Mouse (Mus musculus) embryo, embryonic 9.5 days (tissue): ENCODE measurements around the gene Btg4.
"Not testable (repeated sequence)": the region's sequence is repeated elsewhere in the genome, so short reads cannot be mapped to it uniquely, and the experiment has no call there.

Source experiments
- DNase-seq: peaks from one replicate; pipeline ENCODE4 v3.0.0-alpha.2; 2017; ENCODE audit errors: extremely low spot score

Gene Btg4

DNA sequence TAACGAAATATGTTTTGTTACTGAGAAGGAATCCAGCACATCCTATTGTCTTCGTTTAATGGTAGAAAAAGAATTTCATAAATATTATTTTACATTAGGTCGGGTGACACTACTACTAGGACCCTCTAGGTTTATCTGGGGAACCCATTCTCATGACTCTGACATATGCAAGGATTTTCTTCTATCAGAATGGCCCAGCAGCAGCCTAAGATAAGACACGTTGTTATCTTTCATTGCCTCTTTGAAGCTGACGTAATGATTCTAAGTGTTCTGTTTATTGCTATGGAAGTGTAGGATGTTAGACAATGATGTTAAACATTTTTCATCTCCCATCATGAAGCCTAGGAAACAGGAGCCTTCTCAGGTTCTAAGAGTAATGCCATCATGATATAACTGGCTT is 33.0 kb downstream of the Btg4 start:
- no peak for DNase-seq

DNA sequence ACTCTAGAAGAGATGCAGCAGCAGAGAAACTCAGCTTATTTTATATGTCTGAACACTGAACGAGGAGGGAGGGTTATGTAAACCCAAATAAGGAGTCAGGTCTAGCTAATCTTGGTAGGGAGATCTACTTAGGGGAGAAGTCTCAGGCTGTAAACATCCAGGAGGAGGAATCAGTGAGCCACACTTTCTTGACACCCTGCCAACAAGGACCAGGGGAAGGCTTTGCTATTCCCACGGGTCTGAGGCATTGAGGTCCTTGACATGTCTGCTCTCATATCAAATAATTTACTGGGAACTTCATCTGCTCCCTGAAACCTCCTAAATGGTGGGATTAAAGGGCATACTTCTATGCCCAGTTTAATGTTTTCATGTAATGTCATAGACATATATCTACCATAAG is 35.6 kb downstream of the Btg4 start:
- no peak for DNase-seq

DNA sequence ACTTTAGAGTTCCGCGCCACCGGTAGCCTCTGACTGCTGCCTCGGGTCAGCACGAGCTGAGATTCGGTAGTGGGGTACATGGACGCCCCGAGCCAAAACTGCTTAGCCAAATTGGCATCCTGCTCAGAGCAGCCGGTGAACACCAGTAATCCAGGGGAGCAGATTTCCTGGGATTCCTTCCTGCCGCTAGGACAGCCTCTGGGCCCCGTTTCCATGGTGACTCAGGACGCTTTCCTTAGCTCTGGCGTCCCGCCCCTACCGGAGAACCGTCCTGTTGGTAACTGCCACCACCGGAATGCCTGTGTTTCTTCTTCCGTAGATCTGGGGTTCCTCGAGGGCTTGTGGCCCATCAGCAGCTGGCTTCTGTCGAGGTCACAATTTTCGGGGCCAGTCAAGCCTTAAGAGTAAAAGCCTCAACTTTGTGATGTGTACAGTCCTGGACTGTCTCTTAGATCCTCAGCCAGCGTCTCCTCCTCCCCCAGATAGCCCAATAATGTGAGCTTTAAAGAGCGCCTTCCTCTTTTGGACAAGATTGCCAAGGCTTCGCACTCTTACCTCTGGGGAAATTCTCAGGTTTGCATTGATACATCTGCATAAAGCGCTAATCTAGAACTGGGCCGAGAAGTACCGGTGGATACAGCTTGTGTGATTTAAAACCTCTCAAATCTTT is 41.2 kb downstream of the Btg4 start, which contains the start of gene 4833427G06Rik:
Gene 4833427G06Rik, minus strand, starts transcription at position 323 of the 670 bp plus-strand sequence.
- DNase-seq = peak; percentile 78

DNA sequence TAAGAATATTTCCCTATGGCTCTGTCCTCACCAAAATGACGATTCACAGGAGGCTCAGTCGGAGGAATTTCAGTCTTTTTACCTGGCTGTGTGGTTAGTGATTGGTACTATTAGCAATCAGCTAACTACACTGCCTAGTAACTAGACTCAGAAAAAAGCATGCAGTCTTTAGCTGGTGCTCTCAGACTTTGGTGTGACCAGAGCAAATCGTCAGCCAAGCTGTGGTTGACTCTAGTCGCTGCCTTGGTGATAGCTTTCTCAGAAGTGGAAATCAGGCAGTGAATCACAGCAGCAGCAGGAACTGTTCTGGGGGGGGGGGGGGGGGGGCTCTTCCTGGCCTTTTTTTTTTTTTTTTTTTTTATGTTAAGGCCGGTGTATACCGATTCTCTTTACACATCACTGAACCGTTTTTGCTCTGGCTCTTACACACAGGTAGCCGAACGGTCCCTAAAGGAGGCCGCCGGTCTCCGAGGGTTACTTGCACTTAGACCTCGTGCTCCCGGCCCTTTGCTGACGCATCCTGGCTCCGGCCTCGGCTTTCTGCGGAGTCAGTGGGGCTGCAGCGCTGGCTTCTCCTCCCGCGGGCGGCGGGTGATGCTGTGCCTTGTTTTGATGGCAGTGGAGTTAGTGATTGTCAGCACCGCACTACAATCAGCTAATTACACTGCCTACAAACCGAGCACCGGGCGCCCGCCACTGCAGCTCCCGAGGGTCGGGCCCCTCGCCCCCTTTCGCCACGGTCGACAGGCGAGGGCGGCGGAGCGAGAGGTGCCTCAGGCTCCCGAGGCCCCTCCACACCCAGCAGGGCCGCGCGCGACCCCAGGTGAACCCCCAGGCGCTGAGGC is 42.5 kb downstream of the Btg4 start:
- peak; percentile 68 for DNase-seq

DNA sequence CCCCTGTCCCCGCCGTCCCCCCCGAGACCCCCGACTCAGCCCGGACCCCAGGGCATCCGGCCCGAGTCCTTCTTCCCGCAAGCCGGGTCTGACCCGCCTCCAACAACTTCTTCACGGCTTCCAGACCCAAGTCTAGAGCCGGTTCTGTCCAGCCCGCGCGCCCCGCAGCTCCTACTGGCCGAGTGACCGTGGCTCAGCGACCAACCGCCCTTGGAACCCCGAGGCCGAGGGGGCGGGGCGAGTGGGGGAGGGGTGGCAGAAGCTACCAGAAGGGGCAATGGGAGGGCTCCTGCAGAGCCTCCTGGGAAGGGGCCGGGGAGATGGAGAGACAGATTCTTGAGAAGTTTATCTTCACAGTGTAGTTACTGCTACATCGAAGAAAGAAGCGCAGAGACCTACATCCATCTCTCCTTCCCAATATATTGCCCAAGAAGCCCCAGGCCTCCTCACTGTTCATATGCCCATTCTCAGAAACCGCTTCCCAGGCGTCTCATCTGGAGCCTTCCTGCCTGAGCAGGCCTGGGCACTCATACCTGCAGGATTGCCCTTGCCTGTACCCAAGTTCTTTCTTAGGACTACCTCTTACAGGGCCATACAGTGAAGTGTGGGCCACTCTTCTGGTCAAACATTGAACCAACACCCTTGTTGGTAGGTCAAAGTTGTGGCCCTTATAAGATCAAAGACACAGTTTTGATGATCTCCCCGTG is 43.3 kb downstream of the Btg4 start:
- DNase-seq = peak; percentile 83

DNA sequence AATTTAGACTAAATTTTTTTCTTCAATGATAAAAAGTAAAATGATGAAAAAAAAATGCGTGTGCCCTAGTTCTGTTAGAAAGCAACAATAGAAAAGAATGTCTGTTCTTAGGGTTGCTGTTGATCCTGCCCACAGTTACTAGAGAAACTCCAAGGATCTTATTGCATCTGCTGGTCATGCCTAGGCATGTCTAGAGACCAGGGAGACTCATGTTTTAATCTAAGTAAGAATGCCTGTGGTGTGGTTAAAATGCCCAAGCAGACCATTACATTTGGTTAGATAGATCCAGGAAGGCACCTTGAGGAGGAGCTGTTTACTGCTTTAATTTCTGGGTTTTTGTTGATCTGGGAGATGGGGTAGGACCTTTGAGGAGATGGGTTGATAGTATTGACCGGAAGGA is 45.0 kb downstream of the Btg4 start:
- no peak for DNase-seq

DNA sequence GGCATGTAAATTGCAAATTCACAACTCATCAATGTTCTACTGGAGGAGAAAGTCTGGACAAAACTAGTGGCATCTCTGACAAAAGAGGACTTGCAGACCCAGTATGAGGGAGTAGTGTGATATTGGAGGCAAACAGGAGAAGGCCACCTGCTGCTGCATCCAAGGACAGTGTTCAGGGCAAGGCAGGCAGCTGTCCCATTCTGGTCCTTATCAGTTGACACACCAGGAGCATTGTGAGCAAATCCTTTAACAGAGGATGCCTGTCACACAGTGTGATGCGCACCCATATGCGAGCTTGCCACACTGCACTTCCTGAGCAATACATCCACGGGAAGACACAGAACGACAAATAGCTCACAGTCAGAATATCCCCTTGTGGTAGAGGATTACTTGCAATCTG is 54.1 kb downstream of the Btg4 start:
- DNase-seq = no peak

DNA sequence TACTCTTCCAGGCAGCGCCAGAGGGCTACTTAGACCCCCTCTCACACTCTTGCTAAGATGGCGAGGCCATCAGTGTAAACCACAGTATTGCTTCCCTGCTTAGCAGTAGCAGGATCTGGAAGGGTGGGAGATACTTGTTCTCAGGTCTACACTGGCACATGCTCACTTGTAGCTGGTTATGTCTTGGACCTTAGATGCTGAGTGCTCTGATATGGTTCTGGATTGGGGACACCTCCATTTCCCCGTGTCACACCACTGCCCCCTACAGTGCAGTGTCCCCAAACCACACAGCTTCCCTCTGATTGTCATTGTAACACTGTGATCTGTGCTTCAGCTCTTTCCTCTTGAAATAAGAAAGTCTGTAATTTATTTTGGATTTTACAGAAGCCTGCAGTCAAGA is 76.3 kb downstream of the Btg4 start:
- DNase-seq = peak; percentile 25

DNA sequence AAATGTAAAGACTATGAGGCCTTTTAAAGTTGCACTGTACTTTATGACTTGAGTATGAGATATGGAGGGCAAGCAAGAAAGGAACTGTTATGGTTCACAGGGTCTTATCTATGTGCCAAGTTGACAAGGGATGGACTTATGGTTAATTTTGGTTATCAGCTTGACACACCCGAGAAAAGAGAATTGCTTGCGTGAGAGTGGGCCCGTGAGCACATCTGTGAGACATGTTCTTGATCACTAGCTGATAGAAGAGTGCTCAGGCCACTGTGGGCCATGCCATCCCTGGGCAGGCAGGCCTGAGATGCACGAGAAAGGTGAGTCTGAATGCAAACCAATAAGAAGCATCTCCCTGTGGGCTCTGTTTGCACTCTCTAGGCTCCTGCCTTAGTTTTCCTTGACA is 76.7 kb downstream of the Btg4 start:
- no peak for DNase-seq

DNA sequence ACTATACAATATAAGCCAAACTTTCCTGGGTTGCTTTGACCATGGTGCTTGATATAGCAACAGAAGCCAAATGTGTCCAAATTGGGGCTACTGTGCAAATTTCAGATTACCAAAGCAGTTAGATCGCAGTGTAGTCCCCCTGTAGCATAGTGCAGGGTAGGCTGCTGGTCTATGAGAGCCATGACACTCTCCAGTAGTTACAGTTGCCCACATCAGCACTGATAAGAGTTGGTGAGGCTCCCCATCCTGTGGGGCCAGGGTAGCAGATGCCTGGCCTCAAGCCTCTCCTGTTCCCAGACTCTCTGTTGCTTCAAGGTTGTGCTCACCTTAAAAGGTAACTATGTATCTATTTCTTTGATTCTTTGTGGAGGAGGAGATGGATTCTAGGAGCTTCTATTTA is 77.1 kb downstream of the Btg4 start:
- DNase-seq = no peak

DNA sequence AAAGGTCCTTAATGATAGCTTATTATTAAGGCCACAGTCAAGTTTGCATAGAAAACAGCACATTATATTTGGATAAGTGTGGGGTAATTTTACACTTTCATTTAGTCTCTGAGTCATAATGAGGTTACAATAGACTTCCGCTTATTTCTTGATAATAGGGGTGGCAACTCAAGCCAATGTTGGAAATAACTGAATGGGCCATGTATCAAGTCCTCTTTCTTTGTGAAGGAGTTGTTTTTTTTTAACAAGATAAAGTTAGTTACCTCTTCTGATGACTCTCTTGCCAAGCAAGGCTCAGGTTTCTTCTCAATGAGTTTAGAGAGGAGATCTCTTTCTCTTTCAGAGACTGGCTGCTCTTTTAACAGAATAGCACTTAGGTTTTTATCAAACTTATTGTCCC is 77.6 kb downstream of the Btg4 start:
- DNase-seq = no peak

DNA sequence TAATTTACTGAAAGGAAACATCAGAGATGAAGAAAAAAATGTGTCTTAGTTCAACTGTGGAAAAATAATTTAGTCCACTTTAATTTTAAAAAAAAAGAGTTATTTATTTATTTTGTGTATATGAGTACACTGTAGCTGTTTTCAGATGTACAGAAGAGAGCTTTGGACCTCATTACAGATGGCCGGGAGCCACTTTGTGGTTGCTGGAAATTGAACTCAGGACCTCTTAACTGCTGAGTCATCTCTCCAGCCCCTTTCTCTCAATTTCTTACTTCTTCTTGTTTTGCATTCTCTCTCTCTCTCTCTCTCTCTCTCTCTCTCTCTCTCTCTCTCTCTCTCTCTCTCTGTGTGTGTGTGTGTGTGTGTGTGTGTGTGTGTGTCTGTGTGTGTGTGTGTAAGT is 78.7 kb downstream of the Btg4 start:
- not testable (repeated sequence) for DNase-seq

DNA sequence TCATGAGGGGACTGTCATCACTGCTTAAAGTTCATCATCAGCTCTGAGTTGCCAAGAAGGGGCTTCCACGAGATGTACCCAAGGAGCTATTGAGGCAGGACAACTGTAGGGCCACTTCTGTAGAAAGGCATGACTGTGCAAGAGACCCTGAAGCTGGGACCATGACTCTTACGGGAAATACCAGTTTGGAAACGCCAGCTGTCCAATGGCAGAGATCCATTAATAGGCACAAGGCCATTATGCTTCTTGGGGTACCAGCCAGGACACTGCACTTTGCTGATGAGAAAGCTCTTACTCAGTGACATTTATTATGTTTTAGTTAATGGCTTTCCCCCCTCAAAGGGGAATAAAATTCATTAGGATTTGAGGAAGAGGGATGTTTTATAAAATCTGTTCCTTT is 80.0 kb downstream of the Btg4 start:
- no peak for DNase-seq

DNA sequence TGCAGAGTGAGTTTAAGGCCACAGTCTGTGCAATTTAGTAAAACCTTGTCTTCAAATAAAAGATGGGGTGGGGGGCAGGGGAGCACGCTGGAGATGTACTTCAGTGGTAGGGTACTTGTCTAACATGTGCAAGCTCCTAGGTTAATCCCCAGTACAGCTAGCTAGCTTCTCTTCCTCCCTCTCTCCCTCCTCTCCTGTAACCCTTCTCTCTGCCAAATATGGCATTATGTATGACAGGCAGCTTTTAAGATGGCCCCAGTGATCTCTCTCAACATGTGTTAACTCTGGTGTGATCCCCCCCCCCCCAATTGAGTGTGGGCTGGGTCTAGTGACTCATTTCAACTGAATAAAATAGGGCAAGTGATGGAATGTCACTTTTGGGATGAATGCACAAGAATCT is 82.7 kb downstream of the Btg4 start:
- no peak for DNase-seq

DNA sequence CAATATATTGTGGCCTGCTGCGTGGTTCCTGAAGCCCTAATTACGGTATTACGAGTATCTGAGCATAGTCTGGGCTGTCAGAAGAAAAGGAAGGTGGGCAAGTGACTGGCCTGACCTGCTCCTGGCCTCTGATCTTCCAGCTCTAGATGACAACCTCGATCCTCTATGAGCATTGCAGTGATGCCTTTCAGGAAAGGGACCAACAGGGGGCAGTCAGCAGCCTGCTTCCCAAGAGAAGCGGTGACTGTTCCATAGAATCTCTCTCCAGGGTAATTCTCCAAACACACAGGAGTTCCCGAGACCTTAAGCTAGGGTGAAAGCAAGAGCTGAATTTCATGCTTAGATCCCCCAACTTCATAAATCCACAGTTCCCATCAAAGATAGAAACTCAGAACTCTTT is 83.5 kb downstream of the Btg4 start:
- no peak for DNase-seq

DNA sequence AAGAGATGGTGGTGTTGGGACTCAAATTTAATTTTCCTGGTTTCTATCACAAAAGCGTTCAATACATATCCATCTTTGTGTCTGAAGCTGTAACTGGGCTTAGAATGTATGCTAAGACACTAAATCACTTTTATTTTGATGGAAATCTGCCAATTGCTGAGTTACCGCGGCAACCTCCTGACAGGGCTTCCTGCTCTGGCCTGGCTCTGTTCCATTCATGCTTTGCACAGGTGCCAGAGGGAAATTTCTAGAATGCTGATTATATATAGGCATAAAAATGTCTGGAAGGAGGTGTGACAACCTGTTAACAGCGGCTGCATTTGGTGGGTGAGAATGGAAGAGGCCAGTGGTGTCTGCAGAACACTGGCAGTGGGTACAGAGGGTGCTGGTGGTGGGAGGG is 85.8 kb downstream of the Btg4 start:
- no peak for DNase-seq

DNA sequence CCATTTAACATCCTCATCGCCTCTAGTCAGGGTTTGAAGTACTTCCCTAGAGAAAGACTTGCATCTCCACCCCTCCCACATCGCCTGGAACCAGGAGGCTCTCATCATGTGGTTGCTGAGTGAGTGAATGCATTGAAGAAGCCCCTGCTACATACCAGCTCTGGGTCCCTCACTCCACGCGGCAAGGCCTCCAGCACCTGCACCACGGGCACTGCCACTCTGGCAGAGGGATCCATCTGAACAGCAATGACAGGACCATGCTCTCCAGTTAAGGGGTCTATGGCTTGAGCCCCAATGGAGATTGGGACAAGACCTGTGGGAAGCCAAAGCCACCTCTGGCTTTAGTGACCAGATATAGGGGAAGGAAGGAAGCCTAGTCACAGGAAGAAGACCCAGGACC is 86.6 kb downstream of the Btg4 start:
- DNase-seq = no peak

DNA sequence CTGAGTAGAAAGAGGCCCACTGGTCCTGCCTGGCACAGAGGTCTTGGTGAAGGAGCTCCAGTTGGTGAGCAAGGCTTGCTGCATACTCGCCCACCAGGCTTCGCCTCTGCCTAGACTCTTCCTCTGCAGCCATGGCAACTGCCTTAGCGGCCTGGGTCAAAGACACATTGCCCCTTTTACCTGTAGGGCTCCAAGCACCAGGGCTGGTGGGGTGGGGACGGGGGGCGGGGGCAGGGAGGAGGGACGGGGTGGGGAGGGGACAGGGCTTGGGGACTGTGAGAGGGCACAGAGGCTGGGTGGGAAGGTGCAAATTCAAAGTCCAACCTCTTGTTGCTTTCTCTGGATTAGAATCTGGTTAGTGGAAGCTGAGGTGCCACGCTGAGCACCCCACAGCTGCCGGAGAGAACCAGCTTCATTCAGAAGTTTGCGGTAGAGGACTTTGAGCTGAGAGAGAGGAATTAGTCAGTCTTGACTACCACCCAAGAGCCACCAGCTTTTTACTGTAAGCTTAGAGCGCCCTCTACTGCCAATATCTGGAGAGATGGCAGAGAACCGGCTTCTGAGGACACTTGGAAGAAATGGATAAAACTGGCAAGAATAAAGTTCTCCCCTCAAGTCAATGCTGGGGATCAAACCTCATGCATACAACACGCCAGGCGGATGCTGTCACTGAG is 91.5 kb downstream of the Btg4 start:
- peak; percentile 78 for DNase-seq

DNA sequence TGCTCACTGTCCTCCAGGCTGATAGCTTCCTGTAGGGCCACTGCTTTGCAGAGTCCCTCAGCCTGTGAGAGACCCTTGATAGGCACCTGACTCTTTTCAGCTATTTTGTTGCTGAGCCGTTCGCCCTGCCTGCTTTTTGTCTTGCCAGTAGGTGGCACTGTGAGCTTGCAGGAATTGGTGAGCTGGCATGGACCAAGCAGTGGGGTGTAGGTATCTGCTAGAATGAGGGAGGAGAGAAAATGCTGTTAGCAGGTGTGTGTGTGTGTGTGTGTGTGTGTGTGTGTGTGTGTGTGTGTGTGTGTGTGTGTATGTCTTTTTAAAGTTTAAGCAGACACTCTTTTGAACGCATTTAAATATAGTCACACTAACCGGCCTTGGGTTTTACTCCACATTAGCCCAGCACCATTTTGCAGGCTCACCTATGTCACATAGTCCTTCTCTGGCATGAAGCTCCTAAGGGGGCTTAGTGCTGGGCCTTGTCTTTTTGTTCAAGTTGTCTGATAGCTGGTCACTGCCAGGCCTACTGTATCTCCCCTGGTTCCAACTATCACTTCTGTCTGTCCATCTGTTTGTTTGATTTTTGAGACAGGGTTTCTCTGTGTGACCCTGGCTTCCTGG is 101.2 kb downstream of the Btg4 start:
- peak; percentile 73 for DNase-seq

DNA sequence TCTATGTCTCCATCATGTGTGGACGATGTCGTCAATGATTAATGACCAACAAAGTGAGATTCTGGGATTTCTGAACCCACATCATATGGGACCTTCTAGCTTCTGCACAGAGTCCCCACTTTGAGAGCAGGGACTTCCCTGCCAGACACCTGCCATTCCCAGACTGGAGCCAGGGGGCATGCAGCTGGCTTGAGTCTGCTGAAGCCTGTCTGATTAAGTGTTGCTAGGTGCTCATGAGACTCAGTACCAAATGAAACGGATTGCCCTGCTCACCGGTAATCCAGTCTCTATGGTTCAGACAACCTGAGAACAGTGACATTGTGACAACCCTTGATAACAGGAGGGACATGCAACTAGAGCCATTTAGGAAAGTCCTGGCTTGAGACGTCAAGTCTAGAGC is 103.3 kb downstream of the Btg4 start:
- DNase-seq = no peak

DNA sequence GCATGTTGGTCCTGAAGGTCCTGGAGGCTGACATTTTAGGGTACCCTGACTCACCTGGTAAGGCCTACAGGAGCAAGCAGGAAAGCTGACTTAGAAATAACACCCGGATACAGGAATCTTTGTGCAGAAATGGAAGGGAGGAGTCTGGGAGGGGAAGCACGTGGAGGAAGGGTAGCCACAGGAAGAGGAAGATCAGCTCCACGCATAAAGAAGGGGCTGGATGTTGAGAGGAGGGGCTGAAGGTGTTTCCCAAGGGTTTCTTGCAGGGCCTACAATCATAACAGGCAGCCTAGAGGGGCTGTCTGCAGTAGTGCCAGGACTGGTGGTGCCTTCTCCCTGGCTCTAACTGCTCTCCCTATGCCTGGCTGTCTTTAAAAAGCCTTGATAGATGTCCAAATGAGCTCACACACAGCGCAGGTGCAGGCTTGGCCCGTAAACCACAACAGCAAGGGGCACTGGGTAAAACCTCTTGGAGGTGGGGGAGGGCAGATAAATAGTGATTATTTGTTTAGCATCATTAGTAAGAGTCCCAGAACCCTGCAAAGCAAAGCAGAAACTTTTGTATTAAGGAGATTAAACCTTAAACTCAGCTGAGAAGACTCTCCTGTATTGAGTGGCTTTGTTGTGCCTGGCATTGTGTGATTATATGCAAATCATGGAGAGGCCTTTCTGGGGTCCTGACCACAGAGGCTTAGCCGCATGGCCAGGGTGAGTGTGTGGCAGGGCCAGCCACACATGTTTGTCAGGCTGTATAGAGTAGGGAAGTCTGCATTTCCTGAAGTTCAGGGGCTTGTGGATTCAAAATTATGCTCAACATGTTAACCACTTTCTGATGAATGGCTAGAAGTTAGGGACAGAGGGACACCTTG is 104.8 kb downstream of the Btg4 start, which contains the start of gene Gm32742:
Gene Gm32742, minus strand, starts transcription at position 206 of the 869 bp plus-strand sequence.
- no peak for DNase-seq
